Mouse (Mus musculus): ENCODE results near the gene Nav2.

DNA sequence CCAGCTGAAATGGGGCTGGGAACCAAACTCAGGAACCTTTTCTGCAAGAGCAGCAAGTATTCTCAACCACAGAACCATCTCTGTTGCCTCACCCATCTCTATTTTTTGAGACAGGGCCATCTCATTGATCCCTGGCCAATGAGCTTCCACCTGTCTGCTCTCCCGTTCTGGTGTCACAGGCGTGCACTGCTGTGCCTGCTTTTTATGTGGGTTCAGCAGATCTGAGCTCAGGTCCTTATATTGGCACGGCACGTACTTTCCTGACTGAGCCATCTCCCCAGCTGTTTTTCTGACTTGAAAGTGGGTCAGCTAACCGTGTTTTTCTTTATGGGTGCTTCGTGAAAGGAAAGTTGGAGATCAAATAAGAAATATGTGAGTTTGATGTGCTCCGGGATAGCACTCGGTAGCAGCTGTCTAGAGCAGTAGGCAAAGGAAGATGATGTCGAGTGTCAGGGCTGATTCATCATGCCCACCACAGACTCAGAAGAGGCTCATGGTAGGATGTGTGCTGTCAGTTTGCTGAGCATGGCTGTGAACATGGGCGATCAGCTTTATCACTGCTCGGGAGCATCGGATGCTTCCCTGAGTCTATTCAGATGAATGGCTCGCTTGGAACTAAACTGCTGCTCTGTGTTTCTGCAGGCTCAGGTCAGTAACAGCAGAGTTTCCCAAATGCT, 456.1 kb downstream of the Nav2 start:
- TF ChIP-seq POLR2A (IDR thresholded peaks at IDR 0.05; ENCODE audit: insufficient read length, low read depth) (no peak), MYOD1 (IDR thresholded peaks at IDR 0.05; ENCODE audit: control insufficient read depth in 1 of 3, insufficient read length in 2 of 3, low read depth in 2 of 3) (peak in 2 of 3 experiments; percentile 5 to 38), POLR2AphosphoS2 (IDR thresholded peaks at IDR 0.05; ENCODE audit: insufficient read length, low read depth) (no peak), USF1 (IDR thresholded peaks at IDR 0.05; ENCODE audit: low read depth) (no peak), TCF3 (IDR thresholded peaks at IDR 0.05; ENCODE audit: insufficient read length, low read depth) (no peak), MYOG (IDR thresholded peaks at IDR 0.05; ENCODE audit: control insufficient read depth in 1 of 3, insufficient read depth in 1 of 3, insufficient read length in 2 of 3, low read depth in 2 of 3) (no peak), CEBPB (IDR thresholded peaks at IDR 0.05; ENCODE audit: insufficient read depth, poor library complexity, severe bottlenecking) (no peak), E2F4 (IDR thresholded peaks at IDR 0.05; ENCODE audit: insufficient read depth) (no peak)
